Mouse (Mus musculus): ENCODE results near the gene 1700010I14Rik. TPM values are rescaled to one million over a fixed set of nuclear protein-coding genes. Genes with fewer than 3 reads are reported as not detected.

1700010I14Rik gene
- polyA plus RNA-seq, 1 experiment: 204 TPM

- Histone ChIP-seq H3K27me3 (ENCODE audit: control insufficient read depth, insufficient read depth, low read length) (no peaks in the 10 kb centered on the region), H3K4me3 (ENCODE audit: control insufficient read depth, low read depth, low read length) (no peak overlapping the region), H3K4me1 (ENCODE audit: control insufficient read depth, insufficient read depth, low read length) (no peaks in the 10 kb centered on the region), H3K36me3 (ENCODE audit: control insufficient read depth, insufficient read depth, low read length) (no peaks in the 10 kb centered on the region; the same call in 1 of the 2 replicates), H3K27ac (ENCODE audit: control insufficient read depth, insufficient read depth, low read depth, low read length) (no peak overlapping the region)
- TF ChIP-seq CTCF (IDR thresholded peaks at IDR 0.05; ENCODE audit: control insufficient read depth, insufficient read depth, insufficient replicate concordance, low read depth, low read length) (no peak), POLR2A (IDR thresholded peaks at IDR 0.05; ENCODE audit: control insufficient read depth, low read depth, low read length) (no peak)
Measured at GRCm38 (mm10) chr17:9023198-9023942, 35.2 kb downstream of the 1700010I14Rik start.

DNA sequence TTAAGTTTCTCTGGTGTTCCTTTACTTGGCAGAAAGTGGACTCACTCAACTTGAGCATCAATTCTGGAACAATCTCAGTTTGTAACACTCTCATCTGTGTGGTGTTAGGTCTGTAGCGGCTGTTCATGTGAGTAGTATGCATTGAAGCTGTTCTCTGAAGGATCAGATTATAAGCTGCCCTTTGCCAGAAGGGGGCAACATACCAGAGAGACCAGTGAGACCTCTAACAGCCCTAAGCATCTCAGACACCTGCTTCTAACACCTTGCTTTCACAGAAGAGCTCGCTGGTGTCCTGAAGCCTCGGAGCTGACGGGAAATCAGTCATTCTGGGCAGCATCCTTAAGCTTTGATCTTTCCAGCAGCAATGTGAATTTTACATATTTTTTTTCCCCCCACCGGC, 42.0 kb downstream of the 1700010I14Rik start:
- no peak for TF ChIP-seq POLR2A (IDR thresholded peaks at IDR 0.05; ENCODE audit: control insufficient read depth, low read depth, low read length)
- no peak for TF ChIP-seq CTCF (IDR thresholded peaks at IDR 0.05; ENCODE audit: control insufficient read depth, insufficient read depth, insufficient replicate concordance, low read depth, low read length)
- H3K27me3 ChIP-seq (ENCODE audit: control insufficient read depth, insufficient read depth, low read length): no peaks in the 10 kb centered on the region
- H3K4me1 ChIP-seq (ENCODE audit: control insufficient read depth, insufficient read depth, low read length): peaks cover 3% of the 10 kb centered on the region
- no peaks in the 10 kb centered on the region for H3K36me3 ChIP-seq (ENCODE audit: control insufficient read depth, insufficient read depth, low read length)
- no peak overlapping the region for H3K27ac ChIP-seq (ENCODE audit: control insufficient read depth, insufficient read depth, low read depth, low read length)
- no peak overlapping the region for H3K4me3 ChIP-seq (ENCODE audit: control insufficient read depth, low read depth, low read length)

DNA sequence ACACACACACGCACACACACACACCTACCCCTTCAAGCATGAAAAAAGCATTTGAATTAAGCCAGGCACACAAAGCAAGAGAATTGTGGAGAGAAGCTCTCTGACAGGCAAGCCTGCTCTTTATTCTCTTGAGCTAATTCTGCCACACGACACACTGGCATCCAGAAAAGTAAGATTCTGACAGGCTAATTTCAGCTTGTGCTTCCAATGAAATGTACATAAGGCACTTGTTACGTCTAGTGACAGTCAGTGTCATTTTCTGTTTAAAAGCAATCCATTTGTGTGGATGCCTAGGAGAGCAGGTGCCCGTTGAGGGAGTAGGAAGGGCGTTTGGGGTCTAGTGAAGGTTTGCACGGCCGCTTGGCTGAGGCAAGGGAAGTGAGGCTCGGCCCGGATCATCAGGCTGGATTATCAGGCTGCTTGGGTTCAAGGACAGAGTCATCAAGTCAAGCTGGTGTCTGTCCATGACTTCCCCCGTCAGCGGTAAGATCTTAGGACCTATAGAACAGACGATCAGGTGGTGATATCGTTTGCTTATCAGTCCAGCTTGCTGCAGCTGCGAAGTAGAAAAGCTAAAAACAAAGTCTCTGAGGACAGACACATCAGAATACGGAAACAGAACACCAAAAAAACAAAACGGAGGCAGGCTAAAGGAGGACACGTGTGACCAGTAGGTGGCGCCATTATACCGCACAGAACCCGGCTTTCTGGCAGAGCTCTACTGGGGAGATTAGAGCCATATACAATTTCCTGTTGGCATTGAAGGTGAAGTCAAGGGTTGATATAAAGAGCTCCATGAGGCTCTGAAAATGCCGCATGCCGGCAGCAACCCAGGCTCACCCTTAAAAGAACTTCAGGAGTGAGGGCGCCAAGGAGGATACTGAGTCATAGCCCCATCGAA, 43.4 kb downstream of the 1700010I14Rik start:
- Histone ChIP-seq H3K36me3 (ENCODE audit: control insufficient read depth, insufficient read depth, low read length) (no peaks in the 10 kb centered on the region), H3K4me3 (ENCODE audit: control insufficient read depth, low read depth, low read length) (peak overlapping the region; percentile 9; the same call in 1 of the 2 replicates), H3K4me1 (ENCODE audit: control insufficient read depth, insufficient read depth, low read length) (peaks cover 3% of the 10 kb centered on the region), H3K27ac (ENCODE audit: control insufficient read depth, insufficient read depth, low read depth, low read length) (no peak overlapping the region), H3K27me3 (ENCODE audit: control insufficient read depth, insufficient read depth, low read length) (no peaks in the 10 kb centered on the region)
- TF ChIP-seq POLR2A (IDR thresholded peaks at IDR 0.05; ENCODE audit: control insufficient read depth, low read depth, low read length): no peak
- peak; percentile 69; the same call in 1 of the 2 replicates for TF ChIP-seq CTCF (IDR thresholded peaks at IDR 0.05; ENCODE audit: control insufficient read depth, insufficient read depth, insufficient replicate concordance, low read depth, low read length)

- H3K4me3 ChIP-seq (ENCODE audit: control insufficient read depth, low read depth, low read length): no peak overlapping the region
- H3K36me3 ChIP-seq (ENCODE audit: control insufficient read depth, insufficient read depth, low read length): no peaks in the 10 kb centered on the region
- TF ChIP-seq POLR2A (IDR thresholded peaks at IDR 0.05; ENCODE audit: control insufficient read depth, low read depth, low read length) (no peak), CTCF (IDR thresholded peaks at IDR 0.05; ENCODE audit: control insufficient read depth, insufficient read depth, insufficient replicate concordance, low read depth, low read length) (no peak)
- peaks cover 3% of the 10 kb centered on the region for H3K4me1 ChIP-seq (ENCODE audit: control insufficient read depth, insufficient read depth, low read length)
- no peaks in the 10 kb centered on the region for H3K27me3 ChIP-seq (ENCODE audit: control insufficient read depth, insufficient read depth, low read length)
- no peak overlapping the region for H3K27ac ChIP-seq (ENCODE audit: control insufficient read depth, insufficient read depth, low read depth, low read length)
Measured at GRCm38 (mm10) chr17:9032362-9033044, 44.4 kb downstream of the 1700010I14Rik start.

DNA sequence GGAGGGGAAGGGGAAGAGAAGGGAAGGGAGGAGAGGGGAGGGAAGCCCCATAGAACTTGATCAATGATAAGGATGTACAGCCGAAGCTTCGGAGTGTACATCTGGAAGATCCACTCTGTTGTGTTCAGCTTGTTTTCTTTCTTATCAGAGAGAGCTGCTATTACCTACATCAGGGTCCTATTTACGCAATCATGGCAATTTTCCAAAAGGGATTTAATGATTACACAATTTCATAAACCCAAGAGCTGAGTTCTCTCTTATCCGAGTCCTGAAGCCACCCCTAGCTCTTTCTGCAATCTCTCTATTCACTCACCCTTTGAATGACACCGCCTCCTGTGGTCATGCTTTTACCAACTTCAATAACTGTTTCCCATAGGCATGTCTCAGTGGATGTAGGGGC, 45.4 kb downstream of the 1700010I14Rik start:
- Histone ChIP-seq H3K4me1 (ENCODE audit: control insufficient read depth, insufficient read depth, low read length) (peaks cover 3% of the 10 kb centered on the region), H3K36me3 (ENCODE audit: control insufficient read depth, insufficient read depth, low read length) (no peaks in the 10 kb centered on the region), H3K4me3 (ENCODE audit: control insufficient read depth, low read depth, low read length) (no peak overlapping the region), H3K27me3 (ENCODE audit: control insufficient read depth, insufficient read depth, low read length) (no peaks in the 10 kb centered on the region), H3K27ac (ENCODE audit: control insufficient read depth, insufficient read depth, low read depth, low read length) (no peak overlapping the region)
- no peak for TF ChIP-seq POLR2A (IDR thresholded peaks at IDR 0.05; ENCODE audit: control insufficient read depth, low read depth, low read length)
- no peak for TF ChIP-seq CTCF (IDR thresholded peaks at IDR 0.05; ENCODE audit: control insufficient read depth, insufficient read depth, insufficient replicate concordance, low read depth, low read length)

GRCm38 (mm10) chr17:9035561-9036348, 47.6 kb downstream of the 1700010I14Rik start:
- no peak for TF ChIP-seq POLR2A (IDR thresholded peaks at IDR 0.05; ENCODE audit: control insufficient read depth, low read depth, low read length)
- TF ChIP-seq CTCF (IDR thresholded peaks at IDR 0.05; ENCODE audit: control insufficient read depth, insufficient read depth, insufficient replicate concordance, low read depth, low read length): no peak
- Histone ChIP-seq H3K27me3 (ENCODE audit: control insufficient read depth, insufficient read depth, low read length) (no peaks in the 10 kb centered on the region), H3K4me3 (ENCODE audit: control insufficient read depth, low read depth, low read length) (no peak overlapping the region), H3K27ac (ENCODE audit: control insufficient read depth, insufficient read depth, low read depth, low read length) (no peak overlapping the region), H3K4me1 (ENCODE audit: control insufficient read depth, insufficient read depth, low read length) (peaks cover 3% of the 10 kb centered on the region), H3K36me3 (ENCODE audit: control insufficient read depth, insufficient read depth, low read length) (no peaks in the 10 kb centered on the region)
